Mouse (Mus musculus) myocyte (in vitro differentiated cells): ENCODE measurements around the gene Gpm6a.

Experiments used
- CEBPB ChIP-seq: IDR thresholded peaks from 2 replicates; pipeline ENCODE4 v1.6.1; 2011; ENCODE audit warnings: mild to moderate bottlenecking, moderate library complexity; ENCODE audit not compliant: poor library complexity, insufficient read depth, severe bottlenecking
- MYOG ChIP-seq, 3 experiments: IDR thresholded peaks; one replicate each; pipeline ENCODE4 v1.6.1; 2011; ENCODE audit warnings: control low read depth in 2 of 3, low read depth in 2 of 3, mild to moderate bottlenecking in 2 of 3; ENCODE audit not compliant: insufficient read length in 2 of 3, control insufficient read depth in 1 of 3, insufficient read depth in 1 of 3
- POLR2A ChIP-seq: IDR thresholded peaks from one replicate; pipeline ENCODE4 v1.6.1; 2011; ENCODE audit warnings: low read depth, mild to moderate bottlenecking, control low read depth, moderate library complexity; ENCODE audit not compliant: insufficient read length
- POLR2AphosphoS2 ChIP-seq: IDR thresholded peaks from one replicate; pipeline ENCODE4 v1.6.1; 2011; ENCODE audit warnings: low read depth, control low read depth; ENCODE audit not compliant: insufficient read length
- TCF12 ChIP-seq: IDR thresholded peaks from one replicate; pipeline ENCODE4 v1.6.1; 2011; ENCODE audit warnings: mild to moderate bottlenecking, control low read depth; ENCODE audit not compliant: poor library complexity, insufficient read depth, severe bottlenecking
- USF1 ChIP-seq: IDR thresholded peaks from one replicate; pipeline ENCODE4 v1.6.1; 2011; ENCODE audit warnings: low read depth, mild to moderate bottlenecking, control low read depth, moderate library complexity

- no peak for TF ChIP-seq POLR2A
- TF ChIP-seq TCF12: no peak
- no peak for TF ChIP-seq MYOG (IDR thresholded peaks at IDR 0.05; ENCODE audit: control insufficient read depth in 1 of 3, insufficient read depth in 1 of 3, insufficient read length in 2 of 3, low read depth in 2 of 3)
- TF ChIP-seq USF1: no peak
- no peak for TF ChIP-seq POLR2AphosphoS2
- no peak for TF ChIP-seq CEBPB
Measured at GRCm38 (mm10) chr8:54917710-54918109, 36.9 kb upstream of the Gpm6a start.
